Mouse (Mus musculus) spleen, postnatal 14 days (tissue): ENCODE results near the gene Xrcc6.

Experiments used
- DNase-seq, 2 experiments: peaks; one replicate each; pipeline ENCODE4 v3.0.0; 2021 to 2022; ENCODE audit warnings: low spot score in 2 of 2

Xrcc6 gene

GRCm38 (mm10) chr15:82019288-82019687 is 31.7 kb downstream of the Xrcc6 start:
- no peak for DNase-seq

- DNase-seq, result no peak
These were observed 35.0 kb downstream of the Xrcc6 start for GRCm38 (mm10) chr15:82022535-82023088.

- no peak for DNase-seq
These were observed 36.5 kb downstream of the Xrcc6 start for GRCm38 (mm10) chr15:82023965-82024635.

GRCm38 (mm10) chr15:82027276-82027675 is 39.6 kb downstream of the Xrcc6 start:
- DNase-seq, result no peak

GRCm38 (mm10) chr15:82027726-82028125 is 40.1 kb downstream of the Xrcc6 start:
- no peak for DNase-seq

GRCm38 (mm10) chr15:82032386-82032785 is 44.8 kb downstream of the Xrcc6 start:
- no peak for DNase-seq

- no peak for DNase-seq
These were observed 46.1 kb downstream of the Xrcc6 start, which contains the start of gene Desi1 for GRCm38 (mm10) chr15:82033762-82034161. Gene Desi1, minus strand, starts transcription at chr15:82033862.

- DNase-seq, result no peak
These were observed 48.5 kb downstream of the Xrcc6 start for GRCm38 (mm10) chr15:82035904-82036689.

GRCm38 (mm10) chr15:82040650-82041049 is 53.0 kb downstream of the Xrcc6 start:
- peak in 1 of 2 experiments; percentile 45 for DNase-seq

- DNase-seq, result no peak
These were observed 56.6 kb downstream of the Xrcc6 start for GRCm38 (mm10) chr15:82044166-82044784.

- no peak for DNase-seq
These were observed 58.7 kb downstream of the Xrcc6 start for GRCm38 (mm10) chr15:82046246-82046891.

GRCm38 (mm10) chr15:82047080-82047883 is 59.6 kb downstream of the Xrcc6 start, which contains the start of gene Snu13:
Gene Snu13, minus strand, starts transcription at chr15:82047598.
- peak; percentile 80 to 91 for DNase-seq

- no peak for DNase-seq
These were observed 64.9 kb downstream of the Xrcc6 start for GRCm38 (mm10) chr15:82052544-82052943.

GRCm38 (mm10) chr15:82058719-82059201 is 71.1 kb downstream of the Xrcc6 start, which contains the start of gene 4930407I10Rik:
Gene 4930407I10Rik, plus strand, starts transcription at chr15:82059151.
- no peak for DNase-seq

GRCm38 (mm10) chr15:82063909-82064308 is 76.3 kb downstream of the Xrcc6 start:
- DNase-seq, result no peak

- peak in 1 of 2 experiments; percentile 49 for DNase-seq
These were observed 77.9 kb downstream of the Xrcc6 start for GRCm38 (mm10) chr15:82065511-82065910.

- DNase-seq, result no peak
These were observed 82.3 kb downstream of the Xrcc6 start, which contains the start of gene Mei1 for GRCm38 (mm10) chr15:82069898-82070297. Gene Mei1, plus strand, starts transcription at chr15:82069996.

GRCm38 (mm10) chr15:82071816-82072469 is 84.3 kb downstream of the Xrcc6 start:
- no peak for DNase-seq

- DNase-seq, result no peak
These were observed 85.9 kb downstream of the Xrcc6 start for GRCm38 (mm10) chr15:82073490-82073889.

GRCm38 (mm10) chr15:82079883-82080282 is 92.2 kb downstream of the Xrcc6 start:
- DNase-seq, result no peak
